Mouse (Mus musculus): ENCODE data around the gene Gm10840. TPM values are rescaled to one million over a fixed set of nuclear protein-coding genes. Genes with fewer than 3 reads are reported as not detected.
A peak's percentile ranks its signal among the peaks of the same experiment; 100 is the strongest.
"Not testable (repeated sequence)": the region's sequence is repeated elsewhere in the genome, so short reads cannot be mapped to it uniquely, and the experiment has no call there.

Gene Gm10840
- not detected in 2 replicates for polyA plus RNA-seq (2015; fragmentation: Nextera tagmentation; extraction: Ambion mirVana)

DNA sequence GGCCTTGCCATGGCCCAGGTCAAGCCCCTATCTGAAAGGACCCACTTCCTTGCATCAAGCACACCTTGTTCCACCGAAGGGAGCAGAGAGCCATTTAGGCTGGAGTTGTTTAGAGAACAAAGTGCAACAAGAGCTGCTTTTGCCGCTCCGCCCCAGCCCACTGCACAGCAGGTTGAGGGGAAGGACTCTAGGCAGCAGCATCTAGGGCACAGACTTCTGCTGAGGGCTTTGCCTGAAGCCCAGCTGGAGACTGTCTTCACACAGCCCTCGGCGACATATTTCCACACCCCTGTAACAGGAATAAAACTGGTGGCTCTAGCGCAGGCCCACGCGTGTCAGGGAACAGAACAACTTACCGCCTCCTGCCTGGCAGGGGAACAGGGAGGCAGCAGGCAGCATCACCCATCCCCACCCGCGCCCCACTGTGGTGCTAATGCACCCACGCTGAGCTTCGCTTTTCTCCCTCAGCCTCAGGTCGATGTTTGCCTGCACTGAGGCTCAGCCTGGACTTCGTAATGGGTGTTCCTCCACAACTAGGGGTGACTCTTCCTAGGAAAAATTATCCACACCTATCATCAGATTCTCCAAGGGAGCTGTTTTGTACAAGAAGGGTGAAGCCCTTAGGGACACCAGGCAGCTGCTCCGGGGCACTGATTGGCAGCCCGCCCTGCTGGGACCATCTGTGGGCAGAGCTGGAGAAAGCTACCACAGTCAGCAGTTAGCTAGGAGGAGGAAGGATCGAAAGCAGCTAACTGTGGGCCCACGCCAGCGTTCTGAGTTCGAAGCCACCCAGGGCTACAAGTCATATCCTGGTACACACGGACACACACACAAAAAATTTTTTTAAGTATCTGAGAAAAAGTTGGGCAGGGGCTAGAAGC is at the start of gene Gm10840, which contains the start of gene Limd2:
Gene Gm10840, plus strand, starts transcription at position 10 of the 881 bp plus-strand sequence.
Gene Limd2, minus strand, starts transcription at position 20 of the 881 bp plus-strand sequence.
- H3K36me3 ChIP-seq: peaks cover 57% of the 10 kb centered on the region
- H3K4me3 ChIP-seq: peak within 1 kb of the TSS; percentile 87
- H3K9me3 ChIP-seq: no peaks in the 10 kb centered on the region
- ATAC-seq (ENCODE audit: extremely low read depth, insufficient number of reproducible peaks, low FRiP score, low TSS enrichment): no peak
- H3K27ac ChIP-seq (replicated peaks): peak within 1 kb of the TSS; percentile 92
- H3K9ac ChIP-seq: peak within 1 kb of the TSS; percentile 96
- H3K4me2 ChIP-seq: peak within 1 kb of the TSS; percentile 93
- H3K27me3 ChIP-seq (replicated peaks): no peaks in the 10 kb centered on the region
- peaks cover 33% of the 10 kb centered on the region for H3K4me1 ChIP-seq
- WGBS: 31% methylated on average over 22 of the region's 22 CpGs

GRCm38 (mm10) chr11:106111688-106112087 is 49.0 kb upstream of the Gm10840 start:
- H3K4me1 ChIP-seq: no peaks in the 10 kb centered on the region
- H3K36me3 ChIP-seq: peaks cover 62% of the 10 kb centered on the region
- no peak overlapping the region for H3K4me2 ChIP-seq
- no peak for ATAC-seq (ENCODE audit: extremely low read depth, insufficient number of reproducible peaks, low FRiP score, low TSS enrichment)
- H3K9me3 ChIP-seq: 0 out of 2 replicates have a peak, but pooled peaks cover 4% of the 10 kb centered on the region
- no peaks in the 10 kb centered on the region for H3K27me3 ChIP-seq (replicated peaks)
- H3K4me3 ChIP-seq: no peak overlapping the region
- H3K9ac ChIP-seq: no peak overlapping the region
- H3K27ac ChIP-seq (replicated peaks): no peak overlapping the region

DNA sequence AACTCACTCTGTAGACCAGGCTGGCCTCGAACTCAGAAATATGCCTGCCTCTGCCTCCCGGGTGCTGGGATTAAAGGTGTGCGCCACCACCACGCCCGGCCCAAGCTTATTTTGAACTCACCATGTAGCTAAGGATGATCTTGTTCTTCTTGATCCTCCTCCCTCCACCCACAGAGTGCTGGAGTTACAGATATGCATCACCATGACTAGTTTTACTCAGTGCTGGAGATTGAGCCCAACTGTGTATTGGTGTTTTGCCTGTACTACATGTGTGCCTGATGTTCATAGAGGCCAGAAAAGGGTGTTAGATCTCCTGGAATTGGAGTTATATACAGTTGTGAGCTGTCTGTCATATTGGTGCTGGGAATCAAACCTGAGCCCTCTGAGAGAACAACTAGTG is 38.4 kb upstream of the Gm10840 start:
- ATAC-seq (ENCODE audit: extremely low read depth, insufficient number of reproducible peaks, low FRiP score, low TSS enrichment): no peak
- Histone ChIP-seq H3K9me3 (no peaks in the 10 kb centered on the region), H3K4me2 (no peak overlapping the region), H3K27ac (replicated peaks) (peak overlapping the region; percentile 61), H3K4me3 (no peak overlapping the region), H3K4me1 (peaks cover 3% of the 10 kb centered on the region; the same call in 1 of the 2 replicates), H3K27me3 (replicated peaks) (no peaks in the 10 kb centered on the region), H3K36me3 (peaks cover 91% of the 10 kb centered on the region), H3K9ac (no peak overlapping the region)
- WGBS: 94% methylated on average over 5 of the region's 5 CpGs

GRCm38 (mm10) chr11:106122736-106123135 is 37.9 kb upstream of the Gm10840 start:
- Histone ChIP-seq H3K27me3 (replicated peaks) (no peaks in the 10 kb centered on the region), H3K4me2 (no peak overlapping the region), H3K4me3 (no peak overlapping the region), H3K36me3 (peaks cover 86% of the 10 kb centered on the region), H3K9me3 (no peaks in the 10 kb centered on the region), H3K9ac (no peak overlapping the region), H3K4me1 (peaks cover 3% of the 10 kb centered on the region; the same call in 1 of the 2 replicates), H3K27ac (replicated peaks) (peak overlapping the region; percentile 61)
- WGBS: 57% methylated on average over 3 of the region's 3 CpGs
- ATAC-seq (ENCODE audit: extremely low read depth, insufficient number of reproducible peaks, low FRiP score, low TSS enrichment): no peak

DNA sequence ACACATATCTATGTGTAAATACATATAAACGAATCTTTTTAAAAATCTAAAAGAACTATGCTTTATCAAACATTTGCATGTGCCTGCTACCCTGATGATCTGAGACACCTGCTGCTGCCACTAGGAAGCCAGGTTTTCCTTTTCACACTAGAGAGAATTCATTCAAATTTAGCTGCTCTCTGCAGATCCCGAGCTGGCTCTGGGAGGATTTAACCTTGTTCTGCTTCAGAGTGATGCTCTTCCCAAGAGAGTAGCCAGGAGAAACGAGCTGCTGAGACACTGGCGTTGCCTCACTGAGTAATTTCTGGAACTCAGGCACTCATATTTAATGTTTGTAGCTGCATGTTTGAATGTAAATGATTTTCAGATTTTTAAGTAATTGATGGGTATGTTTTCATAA is 35.9 kb upstream of the Gm10840 start:
- 74% methylated on average over 4 of the region's 4 CpGs for WGBS
- Histone ChIP-seq H3K27me3 (replicated peaks) (no peaks in the 10 kb centered on the region), H3K4me1 (peaks cover 3% of the 10 kb centered on the region; the same call in 1 of the 2 replicates), H3K36me3 (peaks cover 82% of the 10 kb centered on the region), H3K9me3 (no peaks in the 10 kb centered on the region), H3K4me2 (no peak overlapping the region), H3K4me3 (no peak overlapping the region), H3K9ac (no peak overlapping the region), H3K27ac (replicated peaks) (no peak overlapping the region)
- no peak for ATAC-seq (ENCODE audit: extremely low read depth, insufficient number of reproducible peaks, low FRiP score, low TSS enrichment)

GRCm38 (mm10) chr11:106125827-106126226 is 34.8 kb upstream of the Gm10840 start:
- Histone ChIP-seq H3K36me3 (peaks cover 84% of the 10 kb centered on the region), H3K9me3 (no peaks in the 10 kb centered on the region), H3K4me2 (no peak overlapping the region)

DNA sequence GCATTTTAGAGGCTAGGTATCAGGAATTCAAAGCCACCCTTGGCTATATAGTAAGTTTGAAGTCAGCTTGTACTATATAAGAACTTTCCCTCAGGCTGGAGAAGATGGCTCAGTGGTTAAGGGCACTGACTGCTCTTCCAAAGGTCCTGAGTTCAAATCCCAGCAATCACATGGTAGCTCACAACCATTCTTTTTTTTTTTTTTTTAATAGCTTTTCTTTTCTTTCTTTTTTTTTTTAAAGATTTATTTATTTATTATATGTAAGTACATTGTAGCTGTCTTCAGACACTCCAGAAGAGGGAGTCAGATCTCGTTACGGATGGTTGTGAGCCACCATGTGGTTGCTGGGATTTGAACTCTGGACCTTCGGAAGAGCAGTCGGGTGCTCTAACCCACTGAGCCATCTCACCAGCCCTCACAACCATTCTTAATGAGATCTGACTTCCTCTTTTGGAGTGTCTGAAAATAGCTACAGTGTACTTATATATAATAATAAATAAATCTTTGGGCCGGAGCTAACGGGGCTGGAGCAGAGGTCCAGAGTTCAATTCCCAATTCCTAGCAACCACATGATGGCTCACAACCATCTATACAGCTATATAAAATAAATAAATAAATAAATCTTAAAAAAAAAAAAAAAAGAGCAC is 33.8 kb upstream of the Gm10840 start:
- not testable (repeated sequence) for H3K9ac ChIP-seq; H3K4me1 ChIP-seq; H3K9me3 ChIP-seq; ATAC-seq (ENCODE audit: extremely low read depth, insufficient number of reproducible peaks, low FRiP score, low TSS enrichment); H3K27ac ChIP-seq (replicated peaks); H3K27me3 ChIP-seq (replicated peaks); H3K4me2 ChIP-seq; H3K4me3 ChIP-seq
- WGBS: 84% methylated on average over 6 of the region's 6 CpGs
- peaks cover 77% of the 10 kb centered on the region for H3K36me3 ChIP-seq

More at GRCm38 (mm10) chr11:106125827-106126226, 34.8 kb upstream of the Gm10840 start:
- 61% methylated on average over 1 of the region's 1 CpGs for WGBS
- Histone ChIP-seq H3K27me3 (replicated peaks) (no peaks in the 10 kb centered on the region), H3K9ac (no peak overlapping the region), H3K4me1 (peaks cover 3% of the 10 kb centered on the region; the same call in 1 of the 2 replicates), H3K4me3 (no peak overlapping the region), H3K27ac (replicated peaks) (no peak overlapping the region)
- ATAC-seq (ENCODE audit: extremely low read depth, insufficient number of reproducible peaks, low FRiP score, low TSS enrichment): no peak

DNA sequence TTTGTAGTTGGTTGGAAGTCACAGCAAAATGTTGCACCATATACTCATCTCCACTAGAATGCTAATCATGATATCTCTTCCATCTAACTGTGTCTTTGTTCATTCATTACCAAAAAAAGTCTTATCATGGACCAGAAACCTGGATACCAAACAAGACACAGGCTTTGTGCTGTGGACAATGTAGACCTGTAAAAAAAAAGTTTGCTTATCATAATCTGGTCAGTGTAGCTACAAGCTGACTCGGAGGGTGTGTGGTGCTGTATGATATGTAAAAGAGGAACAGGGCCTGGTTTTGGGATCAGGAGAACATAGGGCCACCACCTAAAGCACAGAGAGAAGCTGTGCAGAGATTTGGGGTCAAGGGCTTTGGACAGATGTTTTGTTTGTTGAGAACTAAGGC is 31.2 kb upstream of the Gm10840 start:
- Histone ChIP-seq H3K9ac (no peak overlapping the region), H3K27ac (replicated peaks) (no peak overlapping the region), H3K4me2 (no peak overlapping the region), H3K9me3 (no peaks in the 10 kb centered on the region), H3K36me3 (peaks cover 58% of the 10 kb centered on the region), H3K4me1 (peaks cover 16% of the 10 kb centered on the region), H3K4me3 (no peak overlapping the region), H3K27me3 (replicated peaks) (no peaks in the 10 kb centered on the region)
- 68% methylated on average over 1 of the region's 1 CpGs for WGBS
- no peak for ATAC-seq (ENCODE audit: extremely low read depth, insufficient number of reproducible peaks, low FRiP score, low TSS enrichment)

GRCm38 (mm10) chr11:106132516-106132915 is 28.1 kb upstream of the Gm10840 start:
- WGBS: 87% methylated on average over 5 of the region's 5 CpGs
- no peak overlapping the region for H3K4me3 ChIP-seq

GRCm38 (mm10) chr11:106134580-106135528 is 25.8 kb upstream of the Gm10840 start:
- H3K4me2 ChIP-seq: peak overlapping the region; percentile 59
- peak overlapping the region; percentile 73 for H3K9ac ChIP-seq
- H3K27me3 ChIP-seq (replicated peaks): no peaks in the 10 kb centered on the region
- 11% methylated on average over 8 of the region's 8 CpGs for WGBS
- ATAC-seq (ENCODE audit: extremely low read depth, insufficient number of reproducible peaks, low FRiP score, low TSS enrichment): peak; percentile 70
- H3K36me3 ChIP-seq: peaks cover 52% of the 10 kb centered on the region
- no peaks in the 10 kb centered on the region for H3K9me3 ChIP-seq
- H3K4me1 ChIP-seq: peaks cover 32% of the 10 kb centered on the region
- H3K27ac ChIP-seq (replicated peaks): peak overlapping the region; percentile 94
- peak overlapping the region; percentile 13; the same call in 1 of the 2 replicates for H3K4me3 ChIP-seq

More at GRCm38 (mm10) chr11:106132516-106132915, 28.1 kb upstream of the Gm10840 start:
- Histone ChIP-seq H3K36me3 (peaks cover 52% of the 10 kb centered on the region), H3K9ac (no peak overlapping the region), H3K4me1 (peaks cover 32% of the 10 kb centered on the region), H3K27ac (replicated peaks) (no peak overlapping the region), H3K9me3 (no peaks in the 10 kb centered on the region), H3K27me3 (replicated peaks) (no peaks in the 10 kb centered on the region), H3K4me2 (no peak overlapping the region)
- no peak for ATAC-seq (ENCODE audit: extremely low read depth, insufficient number of reproducible peaks, low FRiP score, low TSS enrichment)
